ENCODE assay signal across 9 mouse cellular contexts in the genomic region with DNA sequence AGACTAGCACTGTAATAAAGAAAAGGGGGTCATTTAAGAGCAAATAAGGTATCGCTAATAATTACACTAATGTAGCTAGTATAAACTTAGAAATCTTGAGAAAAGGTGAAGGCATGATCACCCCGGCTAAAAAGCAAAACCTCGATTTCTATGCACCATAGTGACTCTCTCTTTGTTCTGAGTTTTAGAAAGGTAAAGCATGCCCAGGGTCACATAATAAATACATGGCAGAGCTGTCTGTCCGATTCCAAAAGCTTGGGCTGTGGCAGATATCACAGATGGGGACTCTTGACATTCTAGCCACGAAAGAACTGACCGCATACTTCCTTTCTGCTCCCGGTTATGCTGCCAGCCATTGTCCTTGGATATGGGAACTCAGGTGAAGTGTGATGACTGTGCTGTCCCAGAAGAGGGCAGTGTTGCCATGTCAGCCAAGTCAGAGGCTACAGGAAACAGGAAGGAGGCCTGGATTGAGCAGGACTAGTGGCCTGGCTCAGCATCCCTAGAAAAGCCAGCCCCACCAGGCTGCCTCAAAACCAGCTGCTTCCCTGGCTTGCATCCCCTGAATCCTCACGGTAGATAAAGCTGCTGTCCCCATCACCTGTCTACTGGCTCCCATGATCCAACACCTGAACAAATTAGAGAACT.
DNase-seq lines count a peak whose midpoint lies in the region; ATAC-seq lines count a peak whose summit lies in the region.
"Had no signal": no experiment of that assay in that cellular context is flagged by ENCODE, and none has a peak within 500 bp of the region (broad histone marks: within the 10 kb centered on the region; RNA-seq: fewer than 3 reads in every experiment).

No protein-coding gene starts in this region.

- H3K9ac ChIP-seq in heart, embryonic 15.5 days: no peak overlapping the region
- H3K9ac ChIP-seq in midbrain, embryonic 16.5 days (ENCODE audit: low read depth, low read length): no peak overlapping the region
- H3K9ac ChIP-seq: liver, embryonic 13.5 days had no signal

- H3K27ac ChIP-seq in heart, embryonic 15.5 days: no peak overlapping the region
- H3K27ac ChIP-seq in midbrain, embryonic 16.5 days (ENCODE audit: low read length): 0 out of 2 replicates have a peak overlapping the region, but pooled peaks have one; percentile 19
- H3K27ac ChIP-seq: liver, embryonic 13.5 days had no signal

- no peaks in the 10 kb centered on the region for H3K27me3 ChIP-seq in heart, embryonic 15.5 days
- no peaks in the 10 kb centered on the region for H3K27me3 ChIP-seq in midbrain, embryonic 16.5 days (ENCODE audit: control insufficient read depth, insufficient read depth, low read depth, low read length)
- H3K27me3 ChIP-seq: liver, embryonic 13.5 days had no signal

- intact Hi-C loops in left cerebral cortex, postnatal 25 days (cut with DNase I): no loop called here

- H3K4me3 ChIP-seq in heart, embryonic 15.5 days: no peak overlapping the region
- no peak overlapping the region for H3K4me3 ChIP-seq in midbrain, embryonic 16.5 days (ENCODE audit: low read depth, low read length)
- H3K4me3 ChIP-seq: liver, embryonic 13.5 days had no signal

- WGBS in heart, embryonic 15.5 days: 41% methylated on average over 8 of the region's 8 CpGs
- whole genome bisulfite sequencing in midbrain, embryonic 16.5 days: 38% methylated on average over 8 of the region's 8 CpGs

- 0 out of 2 replicates have a peak, but pooled peaks cover 2% of the 10 kb centered on the region for H3K4me1 ChIP-seq in heart, embryonic 15.5 days (replicated peaks)
- H3K4me1 ChIP-seq in midbrain, embryonic 16.5 days (ENCODE audit: control insufficient read depth, insufficient read depth, low read length): no peaks in the 10 kb centered on the region
- H3K4me1 ChIP-seq: liver, embryonic 13.5 days had no signal

- no peaks in the 10 kb centered on the region for H3K36me3 ChIP-seq in heart, embryonic 15.5 days
- H3K36me3 ChIP-seq in midbrain, embryonic 16.5 days (ENCODE audit: control insufficient read depth, insufficient read depth, low read length): no peaks in the 10 kb centered on the region
- H3K36me3 ChIP-seq: liver, embryonic 13.5 days had no signal

- 0 out of 2 replicates have a peak, but pooled peaks have one; percentile 55 for ATAC-seq in heart, embryonic 15.5 days (replicated peaks; ENCODE audit: insufficient number of reproducible peaks, insufficient read depth, low FRiP score, low read depth)
- ATAC-seq in midbrain, embryonic 16.5 days: peak; percentile 82

- DNase-seq in urinary bladder, postnatal 14 days (ENCODE audit: low spot score): peak; percentile 4
- DNase-seq in urinary bladder, postnatal 4 days (ENCODE audit: low spot score in 2 of 2): no peak
- DNase-seq in cerebellum, postnatal 10 days: peak; percentile 92 to 95
- peak; percentile 35 to 53 for DNase-seq in left cerebral cortex, postnatal 25 days (ENCODE audit: low spot score in 2 of 2)
- no peak for DNase-seq in B cell, adult 2 months
- DNase-seq in thymus, postnatal 36 days: no peak
- DNase-seq: liver, embryonic 13.5 days had no signal

- H3K4me2 ChIP-seq in heart, embryonic 15.5 days: no peak overlapping the region
- H3K4me2 ChIP-seq in midbrain, embryonic 16.5 days (ENCODE audit: low read length): no peak overlapping the region
- H3K4me2 ChIP-seq: liver, embryonic 13.5 days had no signal

- H3K9me3 ChIP-seq in heart, embryonic 15.5 days (replicated peaks): no peaks in the 10 kb centered on the region
- no peaks in the 10 kb centered on the region for H3K9me3 ChIP-seq in midbrain, embryonic 16.5 days (replicated peaks; ENCODE audit: control insufficient read depth, low read length, poor library complexity, severe bottlenecking)
- H3K9me3 ChIP-seq: liver, embryonic 13.5 days had no signal

Comparison
In these comparisons a context has a peak if more than half of its experiments do, and no peak if none do; other contexts are left out.
1. DNase-seq: peak in urinary bladder, postnatal 14 days (single experiment), cerebellum, postnatal 10 days (2 of 2) and left cerebral cortex, postnatal 25 days (2 of 2); none in urinary bladder, postnatal 4 days (0 of 2), B cell, adult 2 months (0 of 2) and thymus, postnatal 36 days (0 of 2).